Mouse (Mus musculus) common myeloid progenitor, adult 5-6 weeks (primary cell): Measurements from ENCODE around the gene Braf. TPM values are rescaled to one million over a fixed set of nuclear protein-coding genes. Genes with fewer than 3 reads are reported as not detected.

Experiments used
- ATAC-seq: replicated peaks from 2 replicates; pipeline ENCODE4 v1.8.0; 2016; ENCODE audit warnings: low read depth, mild to moderate bottlenecking, moderate TSS enrichment, inconsistent platforms; ENCODE audit not compliant: poor library complexity, severe bottlenecking
- total RNA-seq: library from RNA; stranded (forward); fragments of 200-1000, 187-1606 nt; gene quantifications from 2 replicates; pipeline ENCODE4 v1.2.3, GENCODE M21; 2017

Braf gene
- total RNA-seq, 1 experiment from 2014 or later, result 19.6 TPM

- ATAC-seq, result peak; percentile 91
Measured at GRCm38 (mm10) chr6:39562166-39563015, 162.9 kb downstream of the Braf start.

- ATAC-seq, result no peak
Measured at GRCm38 (mm10) chr6:39559276-39559939, 165.9 kb downstream of the Braf start.

- peak; percentile 41 for ATAC-seq
Measured at GRCm38 (mm10) chr6:39557723-39558261, 167.5 kb downstream of the Braf start, which contains the start of gene Dennd2a. TSS of gene Dennd2a (minus strand) at chr6:39557867.

- peak; percentile 53 for ATAC-seq
Measured at GRCm38 (mm10) chr6:39556900-39557659, 168.2 kb downstream of the Braf start.

DNA sequence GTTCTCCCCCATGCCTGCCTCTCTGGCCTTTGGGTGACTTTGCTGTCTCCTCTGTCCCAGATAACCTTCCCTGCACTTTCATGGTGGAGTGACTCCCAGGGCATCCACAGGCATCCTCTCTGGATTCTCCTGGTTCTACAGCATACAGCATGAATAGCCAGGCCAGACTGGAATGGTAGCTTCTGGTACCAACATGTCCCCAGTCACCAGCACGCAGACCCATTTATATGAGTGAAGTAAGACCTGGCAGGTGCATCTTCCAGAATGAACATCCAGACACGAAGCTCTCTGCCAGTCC, 169.7 kb downstream of the Braf start:
- no peak for ATAC-seq

GRCm38 (mm10) chr6:39554888-39555647, 170.2 kb downstream of the Braf start:
- ATAC-seq, result no peak

Other genes with a start within 250 kb of the Braf start
- not detected in 2 replicates for gene Dennd2a, start 167.6 kb downstream of the Braf start, total RNA-seq
- gene Adck2, start 151.6 kb downstream of the Braf start, total RNA-seq, result 7.7 and 9.6 TPM in 2 replicates
- gene Gm42420, start 139.7 kb downstream of the Braf start, total RNA-seq, result 2.3 TPM in 1 of 2 replicates, not detected in the other
- 45.4 and 74.5 TPM in 2 replicates for gene Ndufb2, start 132.9 kb downstream of the Braf start, total RNA-seq
- 24.4 and 62.5 TPM in 2 replicates for gene Mrps33, start 85.5 kb upstream of the Braf start, total RNA-seq
- gene Tmem178b, start 147.8 kb upstream of the Braf start, total RNA-seq, result not detected in 2 replicates